Mouse (Mus musculus) kidney, embryonic 15.5 days (tissue): Measurements from ENCODE around the gene Mlxipl. TPM values are rescaled to one million over a fixed set of nuclear protein-coding genes. Genes with fewer than 3 reads are reported as not detected.

Experiments
- ATAC-seq: fragments of 200-750 bp; cut with Nextera tagmentation; replicated peaks from 2 replicates; pipeline ENCODE4 v1.8.0; 2017; ENCODE audit warnings: moderate TSS enrichment; ENCODE audit not compliant: low FRiP score
- H3K27ac ChIP-seq: fragments of 300-500 bp; sonication (generic); 2 replicates; pipeline ENCODE4 v1.5.1; 2015; ENCODE audit warnings: mild to moderate bottlenecking, inconsistent platforms
- H3K27me3 ChIP-seq: fragments of 300-500 bp; sonication (generic); 2 replicates; pipeline ENCODE4 v1.6.1; 2015; ENCODE audit warnings: inconsistent platforms
- H3K36me3 ChIP-seq: fragments of 300-500 bp; sonication (generic); 2 replicates; pipeline ENCODE4 v1.6.1; 2015; ENCODE audit warnings: inconsistent platforms
- H3K4me1 ChIP-seq: fragments of 300-500 bp; sonication (generic); 2 replicates; pipeline ENCODE4 v1.6.1; 2015; ENCODE audit warnings: inconsistent platforms
- H3K4me2 ChIP-seq: fragments of 300-500 bp; sonication (generic); 2 replicates; pipeline ENCODE4 v1.6.1; 2015; ENCODE audit warnings: moderate library complexity, mild to moderate bottlenecking, inconsistent platforms
- H3K4me3 ChIP-seq: fragments of 300-500 bp; sonication (generic); replicated peaks from 2 replicates; pipeline ENCODE4 v1.5.1; 2015; ENCODE audit warnings: mild to moderate bottlenecking, inconsistent platforms
- H3K9ac ChIP-seq: fragments of 300-500 bp; sonication (generic); 2 replicates; pipeline ENCODE4 v1.6.1; 2015; ENCODE audit warnings: mild to moderate bottlenecking, inconsistent platforms
- H3K9me3 ChIP-seq: fragments of 300-500 bp; sonication (generic); replicated peaks from 2 replicates; pipeline ENCODE4 v1.6.1; 2016; ENCODE audit warnings: inconsistent platforms
- WGBS: fragments of 180-500 bp; shearing (Covaris S2); methylation state at CpG from one replicate; pipeline ENCODE4 v1.1.7; 2015; ENCODE audit warnings: mixed read lengths; 5-methylcytosine and 5-hydroxymethylcytosine counted together
- polyA plus RNA-seq: library from polyadenylated mRNA; unstranded; fragments of >200 nt; fragmentation: Nextera tagmentation; extraction: Ambion mirVana; gene quantifications from 2 replicates; pipeline ENCODE4 v1.2.1, GENCODE M21; 2015

Mlxipl gene
- polyA plus RNA-seq, 1 experiment from 2014 or later: 7.3 TPM

DNA sequence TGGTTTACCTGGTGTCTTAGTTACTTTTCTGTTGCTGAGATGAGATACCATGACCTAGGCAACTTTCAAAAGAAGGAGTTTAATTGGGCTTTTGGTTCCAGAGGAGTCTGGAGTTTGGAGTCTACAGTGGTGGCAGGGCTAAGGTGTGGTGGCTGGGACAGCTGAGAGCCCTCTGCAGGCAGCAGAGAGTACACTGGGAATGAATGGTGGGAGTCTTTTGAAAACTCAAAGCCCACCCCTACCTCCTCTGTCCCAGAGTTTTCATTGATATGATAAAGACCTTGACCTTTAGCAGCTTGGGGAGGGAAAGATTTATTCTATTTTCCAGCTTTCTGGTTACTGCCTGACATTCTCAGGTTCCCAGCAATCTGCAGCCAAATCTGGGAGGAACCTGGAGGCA, 85.4 kb downstream of the Mlxipl start:
- no peak overlapping the region for H3K9ac ChIP-seq
- 0 out of 2 replicates have a peak, but pooled peaks cover 4% of the 10 kb centered on the region for H3K4me1 ChIP-seq
- no peak for ATAC-seq
- no peaks in the 10 kb centered on the region for H3K27me3 ChIP-seq
- peaks cover 94% of the 10 kb centered on the region for H3K36me3 ChIP-seq
- H3K9me3 ChIP-seq: no peaks in the 10 kb centered on the region
- no peak overlapping the region for H3K4me2 ChIP-seq
- H3K4me3 ChIP-seq: no peak overlapping the region
- no peak overlapping the region for H3K27ac ChIP-seq

DNA sequence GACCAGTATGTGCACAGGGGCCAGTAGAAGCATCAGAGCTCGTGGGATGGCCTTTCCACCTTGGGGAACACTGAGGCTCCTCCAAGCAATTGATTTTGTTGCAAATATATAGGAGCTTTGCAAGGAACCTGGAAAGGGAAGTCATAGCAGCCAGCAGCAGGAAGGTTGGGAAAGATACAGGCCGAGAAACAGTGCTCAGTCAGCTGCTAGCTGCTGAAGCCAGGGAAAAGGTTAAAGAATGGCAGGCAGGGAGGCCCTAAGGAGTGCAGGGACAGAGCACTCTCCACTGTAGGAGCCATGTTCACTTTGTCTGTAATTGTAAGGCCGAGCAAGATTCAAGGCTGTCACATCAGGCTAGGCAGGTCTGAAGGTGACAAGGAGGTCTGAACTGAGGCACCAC, 88.8 kb downstream of the Mlxipl start:
- Histone ChIP-seq H3K9me3 (no peaks in the 10 kb centered on the region), H3K4me3 (no peak overlapping the region), H3K27me3 (no peaks in the 10 kb centered on the region), H3K9ac (no peak overlapping the region), H3K4me2 (no peak overlapping the region), H3K4me1 (no peaks in the 10 kb centered on the region), H3K36me3 (peaks cover 95% of the 10 kb centered on the region), H3K27ac (no peak overlapping the region)
- no peak for ATAC-seq
- 77% methylated on average over 3 of the region's 3 CpGs for WGBS

DNA sequence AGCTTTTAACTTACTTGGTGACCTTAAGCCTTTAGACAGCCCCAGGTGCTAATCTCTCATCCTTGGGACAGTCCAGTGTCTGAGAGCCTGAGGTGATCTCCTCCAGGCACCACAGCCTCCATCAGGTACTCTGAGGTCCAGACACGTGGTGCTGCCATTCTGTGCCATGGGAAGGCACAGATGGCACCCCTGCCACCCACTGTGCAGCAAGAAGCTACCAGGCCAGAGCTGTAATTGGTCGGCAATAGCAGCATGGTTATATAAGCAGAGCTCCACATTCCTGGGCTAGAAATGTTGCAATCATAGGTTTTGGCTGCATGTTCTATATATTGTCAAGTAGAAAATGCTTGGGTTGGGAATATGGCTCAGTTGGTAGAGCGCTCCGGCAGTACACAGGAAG, 89.3 kb downstream of the Mlxipl start:
- no peak overlapping the region for H3K27ac ChIP-seq
- H3K4me3 ChIP-seq: no peak overlapping the region
- H3K27me3 ChIP-seq: no peaks in the 10 kb centered on the region
- 93% methylated on average over 4 of the region's 4 CpGs for WGBS
- no peak overlapping the region for H3K4me2 ChIP-seq
- no peak overlapping the region for H3K9ac ChIP-seq
- peaks cover 90% of the 10 kb centered on the region for H3K36me3 ChIP-seq
- H3K4me1 ChIP-seq: no peaks in the 10 kb centered on the region
- no peaks in the 10 kb centered on the region for H3K9me3 ChIP-seq
- ATAC-seq: no peak

DNA sequence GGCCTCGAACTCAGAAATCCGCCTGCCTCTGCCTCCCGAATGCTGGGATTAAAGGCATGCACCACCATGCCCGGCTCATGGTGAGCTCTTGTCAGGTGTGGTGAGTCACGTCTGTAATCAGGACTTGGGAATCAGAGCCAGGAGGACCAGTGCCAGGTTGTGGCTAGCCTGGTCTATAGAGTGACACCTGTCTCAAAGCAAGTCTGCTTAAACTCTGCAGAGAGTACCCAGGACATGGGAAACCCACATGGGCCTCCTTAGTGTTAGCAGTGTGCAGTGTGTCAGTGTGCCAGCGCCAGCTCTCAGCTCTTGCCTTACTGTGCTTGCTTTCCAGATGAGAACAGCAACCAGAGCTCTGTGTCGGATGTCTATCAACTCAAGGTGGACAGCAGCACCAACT, 89.9 kb downstream of the Mlxipl start:
- H3K9ac ChIP-seq: no peak overlapping the region
- peaks cover 84% of the 10 kb centered on the region for H3K36me3 ChIP-seq
- no peak for ATAC-seq
- H3K4me3 ChIP-seq: no peak overlapping the region
- H3K27ac ChIP-seq: no peak overlapping the region
- WGBS: 91% methylated on average over 7 of the region's 7 CpGs
- H3K27me3 ChIP-seq: no peaks in the 10 kb centered on the region
- H3K4me2 ChIP-seq: no peak overlapping the region
- H3K9me3 ChIP-seq: no peaks in the 10 kb centered on the region; the same call in 1 of the 2 replicates
- H3K4me1 ChIP-seq: no peaks in the 10 kb centered on the region

GRCm38 (mm10) chr5:135180796-135181195, 91.1 kb downstream of the Mlxipl start:
- Histone ChIP-seq H3K4me2 (no peak overlapping the region), H3K4me1 (0 out of 2 replicates have a peak, but pooled peaks cover 2% of the 10 kb centered on the region), H3K36me3 (peaks cover 75% of the 10 kb centered on the region), H3K9me3 (no peaks in the 10 kb centered on the region; the same call in 1 of the 2 replicates), H3K27me3 (no peaks in the 10 kb centered on the region), H3K27ac (no peak overlapping the region), H3K9ac (no peak overlapping the region), H3K4me3 (no peak overlapping the region)
- WGBS: 95% methylated on average over 14 of the region's 14 CpGs
- no peak for ATAC-seq

GRCm38 (mm10) chr5:135181776-135182175, 92.1 kb downstream of the Mlxipl start:
- no peaks in the 10 kb centered on the region; the same call in 1 of the 2 replicates for H3K9me3 ChIP-seq
- peaks cover 65% of the 10 kb centered on the region for H3K36me3 ChIP-seq
- H3K4me1 ChIP-seq: peaks cover 6% of the 10 kb centered on the region
- no peak overlapping the region for H3K9ac ChIP-seq
- no peak overlapping the region for H3K27ac ChIP-seq
- no peak for ATAC-seq
- no peak overlapping the region for H3K4me3 ChIP-seq
- H3K27me3 ChIP-seq: no peaks in the 10 kb centered on the region
- no peak overlapping the region for H3K4me2 ChIP-seq
- WGBS: 83% methylated on average over 6 of the region's 6 CpGs

GRCm38 (mm10) chr5:135183131-135183861, 93.6 kb downstream of the Mlxipl start:
- H3K9ac ChIP-seq: no peak overlapping the region
- peak overlapping the region; percentile 56 for H3K27ac ChIP-seq
- peaks cover 50% of the 10 kb centered on the region for H3K36me3 ChIP-seq
- no peak overlapping the region for H3K4me2 ChIP-seq
- H3K4me3 ChIP-seq: no peak overlapping the region
- no peak for ATAC-seq
- H3K9me3 ChIP-seq: no peaks in the 10 kb centered on the region; the same call in 1 of the 2 replicates
- no peaks in the 10 kb centered on the region for H3K27me3 ChIP-seq
- WGBS: 67% methylated on average over 8 of the region's 8 CpGs
- H3K4me1 ChIP-seq: peaks cover 6% of the 10 kb centered on the region

GRCm38 (mm10) chr5:135185016-135185415, 95.3 kb downstream of the Mlxipl start:
- peaks cover 21% of the 10 kb centered on the region for H3K4me1 ChIP-seq
- 95% methylated on average over 3 of the region's 3 CpGs for WGBS
- H3K27me3 ChIP-seq: no peaks in the 10 kb centered on the region
- no peak for ATAC-seq
- peaks cover 40% of the 10 kb centered on the region for H3K36me3 ChIP-seq
- H3K4me3 ChIP-seq: no peak overlapping the region
- no peak overlapping the region for H3K9ac ChIP-seq
- H3K9me3 ChIP-seq: no peaks in the 10 kb centered on the region; the same call in 1 of the 2 replicates
- no peak overlapping the region for H3K27ac ChIP-seq
- H3K4me2 ChIP-seq: no peak overlapping the region

- Histone ChIP-seq H3K9me3 (no peaks in the 10 kb centered on the region; the same call in 1 of the 2 replicates), H3K4me2 (no peak overlapping the region), H3K27ac (0 out of 2 replicates have a peak overlapping the region, but pooled peaks have one; percentile 98), H3K4me1 (peaks cover 23% of the 10 kb centered on the region), H3K27me3 (no peaks in the 10 kb centered on the region), H3K4me3 (no peak overlapping the region), H3K9ac (no peak overlapping the region), H3K36me3 (peaks cover 39% of the 10 kb centered on the region)
- ATAC-seq: no peak
- 40% methylated on average over 3 of the region's 3 CpGs for WGBS
These were observed 95.9 kb downstream of the Mlxipl start for GRCm38 (mm10) chr5:135185596-135185995.

- Histone ChIP-seq H3K9ac (peak overlapping the region; percentile 98), H3K27ac (peak overlapping the region; percentile 98), H3K4me1 (peaks cover 23% of the 10 kb centered on the region), H3K9me3 (no peaks in the 10 kb centered on the region; the same call in 1 of the 2 replicates), H3K4me2 (peak overlapping the region; percentile 71), H3K36me3 (peaks cover 37% of the 10 kb centered on the region), H3K27me3 (no peaks in the 10 kb centered on the region), H3K4me3 (peak overlapping the region; percentile 100)
- 24% methylated on average over 10 of the region's 10 CpGs for WGBS
- ATAC-seq: peak; percentile 1; the same call in 1 of the 2 replicates
These were observed 96.5 kb downstream of the Mlxipl start for GRCm38 (mm10) chr5:135186231-135186620.

DNA sequence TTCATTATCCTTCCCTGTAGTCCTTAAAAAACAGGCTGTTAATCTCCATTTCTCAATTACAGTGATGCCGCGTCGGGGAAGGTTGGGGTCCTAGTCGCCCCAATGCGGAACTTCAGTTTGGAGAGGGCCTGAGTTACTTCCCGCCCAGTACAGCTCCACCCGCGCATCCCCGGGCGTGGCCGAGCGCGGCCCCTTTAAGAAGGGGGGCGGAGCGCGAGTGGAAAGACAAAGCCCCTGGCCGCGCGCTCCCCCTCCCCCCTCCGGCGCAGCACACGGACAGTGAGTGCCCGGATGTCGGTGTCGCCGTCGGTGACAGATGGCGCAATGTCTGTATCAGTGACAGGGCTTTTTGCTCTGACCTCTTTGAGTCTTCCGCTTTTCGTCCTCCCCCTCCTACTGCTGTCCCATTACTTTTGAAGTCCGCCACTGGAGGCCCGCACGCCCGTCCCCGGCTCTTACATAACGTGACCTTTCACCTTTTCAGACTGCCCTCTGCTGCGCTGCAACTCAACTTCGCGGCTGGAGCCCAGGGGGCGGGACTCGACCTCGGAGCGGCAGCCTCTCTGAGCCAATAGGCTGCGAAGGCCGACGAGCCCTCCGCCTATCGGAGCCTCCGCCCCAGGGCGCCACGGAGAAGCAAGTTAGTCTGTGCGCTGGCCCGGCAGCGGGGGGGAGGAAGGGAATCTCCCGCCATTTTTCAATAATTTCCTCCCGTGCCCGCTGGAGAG, 97.1 kb downstream of the Mlxipl start, which contains the start of gene Baz1b:
Baz1b (plus strand) TSS at position 644 of the 728 bp plus-strand sequence.
- Histone ChIP-seq H3K4me2 (peak within 1 kb of the TSS; percentile 71), H3K27me3 (no peaks in the 10 kb centered on the region), H3K4me3 (peak within 1 kb of the TSS; percentile 100), H3K27ac (peak within 1 kb of the TSS; percentile 98), H3K9me3 (no peaks in the 10 kb centered on the region; the same call in 1 of the 2 replicates), H3K4me1 (peaks cover 23% of the 10 kb centered on the region), H3K36me3 (peaks cover 35% of the 10 kb centered on the region), H3K9ac (peak within 1 kb of the TSS; percentile 98)
- peak; percentile 98 for ATAC-seq
- WGBS: under 1% methylated on average over 57 of the region's 57 CpGs
